Mouse (Mus musculus) spleen, adult 2 months (tissue): Measurements from ENCODE around the gene Elfn2. TPM values are rescaled to one million over a fixed set of nuclear protein-coding genes. Genes with fewer than 3 reads are reported as not detected.

ENCODE experiments used
- DNase-seq, 2 experiments: peaks; one replicate each; pipeline versions ENCODE4 v3.0.0 to v3.0.0-alpha.2; 2012 to 2021; ENCODE audit warnings: low spot score in 2 of 2, low read depth in 1 of 2
- H3K27ac ChIP-seq: fragments of 200-500 bp; 2 replicates; pipeline ENCODE4 v1.5.1; 2012; ENCODE audit warnings: low read length, inconsistent platforms; ENCODE audit not compliant: insufficient read depth
- H3K27me3 ChIP-seq: fragments of 200-500 bp; 2 replicates; pipeline ENCODE4 v1.6.1; 2012; ENCODE audit warnings: mild to moderate bottlenecking, moderate library complexity, low read length, inconsistent platforms; ENCODE audit not compliant: control insufficient read depth, insufficient read depth
- H3K36me3 ChIP-seq: fragments of 200-500 bp; 2 replicates; pipeline ENCODE4 v1.6.1; 2012; ENCODE audit warnings: mild to moderate bottlenecking, low read length, inconsistent platforms; ENCODE audit not compliant: control insufficient read depth, insufficient read depth
- H3K4me1 ChIP-seq: fragments of 200-500 bp; 2 replicates; pipeline ENCODE4 v1.6.1; 2011; ENCODE audit warnings: inconsistent platforms; ENCODE audit not compliant: control insufficient read depth, insufficient read depth, insufficient read length
- H3K4me3 ChIP-seq: fragments of 200-500 bp; 2 replicates; pipeline ENCODE4 v1.5.1; 2011; ENCODE audit warnings: mild to moderate bottlenecking, inconsistent platforms; ENCODE audit not compliant: insufficient read depth, insufficient read length; ENCODE audit errors: extremely low read depth
- CTCF ChIP-seq: fragments of 200-500 bp; IDR thresholded peaks from 2 replicates; pipeline ENCODE4 v1.5.1; 2011; ENCODE audit warnings: mild to moderate bottlenecking, inconsistent platforms; ENCODE audit not compliant: insufficient read depth, insufficient read length, insufficient replicate concordance; ENCODE audit errors: extremely low read depth
- POLR2A ChIP-seq: fragments of 200-500 bp; IDR thresholded peaks from 2 replicates; pipeline ENCODE4 v1.6.1; 2011; ENCODE audit warnings: low read depth, low read length, inconsistent platforms
- WGBS: fragments of 180-500 bp; shearing (Covaris S2); methylation state at CpG from one replicate; pipeline ENCODE4 v1.1.7; 2018; 5-methylcytosine and 5-hydroxymethylcytosine counted together
- polyA plus RNA-seq: library from polyadenylated mRNA; depleted of rRNA; stranded (reverse); fragments of >200 nt; gene quantifications from 2 replicates; pipeline ENCODE4 v1.2.3, GENCODE M21; 2012

The Elfn2 gene
- polyA plus RNA-seq, 1 experiment: 0.20 TPM

DNA sequence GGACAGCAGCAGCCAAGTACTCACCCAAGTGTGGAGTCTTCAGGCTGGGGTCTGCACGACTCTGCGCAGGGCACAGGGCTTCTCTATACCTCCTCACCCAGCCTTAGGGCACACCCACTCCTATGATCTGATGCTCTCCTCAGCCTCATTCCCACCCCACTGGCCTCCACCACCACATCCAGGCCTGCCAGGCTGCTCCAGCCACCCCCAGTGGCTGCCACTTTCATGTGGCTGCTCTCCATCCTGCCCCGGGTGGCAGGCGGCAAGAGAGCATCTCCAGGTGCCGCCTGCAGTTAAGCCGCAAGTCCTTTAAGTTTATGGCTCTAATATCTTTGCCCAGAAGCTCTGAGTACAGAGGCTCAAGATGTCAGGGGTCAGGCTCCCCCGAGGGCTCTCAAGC, 8.1 kb upstream of the Elfn2 start:
- WGBS: 52% methylated on average over 7 of the region's 7 CpGs
- TF ChIP-seq CTCF (no peak), POLR2A (no peak)
- Histone ChIP-seq H3K4me3 (no peak overlapping the region), H3K27ac (no peak overlapping the region), H3K27me3 (no peaks in the 10 kb centered on the region), H3K4me1 (no peaks in the 10 kb centered on the region), H3K36me3 (no peaks in the 10 kb centered on the region)
- no peak for DNase-seq

DNA sequence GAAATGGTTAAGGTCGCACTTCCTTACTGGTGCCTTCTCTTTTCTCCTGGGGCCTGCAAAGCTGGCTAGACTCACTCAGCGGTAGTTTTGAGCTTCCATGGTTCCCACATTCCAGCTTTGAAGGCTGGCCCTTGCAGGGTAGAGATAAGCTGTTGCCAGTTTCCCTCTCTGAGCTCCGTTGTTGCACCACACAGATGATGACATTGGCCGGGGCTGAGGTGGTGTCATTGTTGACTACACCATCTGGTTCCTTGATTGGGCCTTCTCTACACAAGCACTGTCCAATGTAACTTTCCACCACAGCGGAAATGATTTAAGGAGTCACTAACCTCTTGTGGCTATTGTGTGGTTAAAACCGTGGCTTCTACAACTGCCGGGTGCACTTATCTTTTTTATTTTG, 2.0 kb upstream of the Elfn2 start:
- no peaks in the 10 kb centered on the region for H3K36me3 ChIP-seq
- H3K4me1 ChIP-seq: peaks cover 11% of the 10 kb centered on the region
- 15% methylated on average over 7 of the region's 7 CpGs for WGBS
- peaks cover 25% of the 10 kb centered on the region for H3K27me3 ChIP-seq
- no peak overlapping the region for H3K27ac ChIP-seq
- TF ChIP-seq POLR2A (no peak), CTCF (no peak)
- DNase-seq: no peak
- no peak overlapping the region for H3K4me3 ChIP-seq

DNA sequence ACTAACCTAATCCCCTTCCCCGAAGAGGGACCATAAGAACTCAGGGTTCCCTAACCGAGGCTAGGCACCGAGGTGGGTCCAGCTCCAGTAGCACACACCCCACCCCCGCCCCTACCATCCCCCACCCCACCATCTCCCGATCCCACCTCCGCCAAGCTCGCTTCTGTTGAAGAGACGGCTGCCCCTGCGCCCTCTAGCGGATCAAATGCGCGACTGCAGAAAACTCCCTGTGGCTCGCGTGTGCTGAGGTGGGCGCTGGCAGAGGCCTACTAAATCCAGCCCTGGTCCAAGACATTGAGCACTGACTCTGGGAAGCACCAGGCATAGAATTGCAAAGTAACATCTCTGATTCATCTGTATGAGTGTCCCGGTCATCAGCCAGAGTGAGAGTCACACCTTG, 1.5 kb upstream of the Elfn2 start:
- Histone ChIP-seq H3K36me3 (no peaks in the 10 kb centered on the region), H3K27me3 (peaks cover 25% of the 10 kb centered on the region), H3K4me1 (peaks cover 11% of the 10 kb centered on the region), H3K27ac (no peak overlapping the region), H3K4me3 (no peak overlapping the region)
- peak; percentile 90 for TF ChIP-seq CTCF
- no peak for TF ChIP-seq POLR2A
- peak; percentile 29 to 58 for DNase-seq
- 2% methylated on average over 16 of the region's 16 CpGs for WGBS

DNA sequence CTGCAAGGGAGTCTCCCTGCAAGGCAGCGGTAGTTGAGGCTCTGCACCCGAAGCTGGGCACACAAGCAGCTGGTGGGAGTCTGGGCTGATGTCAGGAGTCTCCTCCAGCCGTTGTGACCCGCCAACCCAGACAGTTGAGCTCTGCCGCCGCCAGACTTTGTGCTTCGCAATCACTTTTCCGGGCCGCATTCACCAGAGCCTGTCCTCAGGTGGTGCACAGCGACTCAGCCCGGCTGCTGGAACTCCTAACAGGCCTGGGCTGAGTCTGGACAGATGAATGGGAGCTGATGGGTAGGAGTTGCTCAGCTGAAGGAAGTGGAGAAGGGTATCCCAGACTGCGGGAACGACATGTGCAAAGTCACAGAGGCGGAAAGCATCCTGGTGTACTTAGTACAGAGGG, 845 bp upstream of the Elfn2 start:
- WGBS: 13% methylated on average over 14 of the region's 14 CpGs
- H3K27ac ChIP-seq: no peak overlapping the region
- DNase-seq: no peak
- TF ChIP-seq CTCF (no peak), POLR2A (no peak)
- no peak overlapping the region for H3K4me3 ChIP-seq
- H3K27me3 ChIP-seq: peaks cover 25% of the 10 kb centered on the region
- no peaks in the 10 kb centered on the region for H3K36me3 ChIP-seq
- H3K4me1 ChIP-seq: peaks cover 11% of the 10 kb centered on the region

DNA sequence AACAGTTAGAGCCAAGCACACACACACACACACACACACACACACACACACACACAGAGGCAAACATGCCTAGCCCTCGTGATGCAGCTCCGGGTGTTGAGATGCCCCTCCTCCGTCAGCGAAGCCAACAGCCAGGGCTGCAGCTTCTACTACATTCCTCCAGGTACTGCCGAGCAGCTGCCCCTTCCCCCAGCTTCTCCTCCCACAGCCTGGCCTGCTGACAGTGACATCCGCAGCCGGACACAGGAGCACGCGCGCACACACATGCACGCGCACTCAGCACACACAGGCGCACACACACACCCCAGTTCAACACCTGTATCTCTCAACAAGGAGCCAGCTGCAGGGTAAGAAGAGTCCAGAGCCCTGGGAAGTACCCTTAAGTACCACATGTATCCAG, 1.6 kb downstream of the Elfn2 start:
- peaks cover 18% of the 10 kb centered on the region for H3K4me1 ChIP-seq
- no peak for TF ChIP-seq CTCF
- no peak for TF ChIP-seq POLR2A
- WGBS: 56% methylated on average over 13 of the region's 13 CpGs

DNA sequence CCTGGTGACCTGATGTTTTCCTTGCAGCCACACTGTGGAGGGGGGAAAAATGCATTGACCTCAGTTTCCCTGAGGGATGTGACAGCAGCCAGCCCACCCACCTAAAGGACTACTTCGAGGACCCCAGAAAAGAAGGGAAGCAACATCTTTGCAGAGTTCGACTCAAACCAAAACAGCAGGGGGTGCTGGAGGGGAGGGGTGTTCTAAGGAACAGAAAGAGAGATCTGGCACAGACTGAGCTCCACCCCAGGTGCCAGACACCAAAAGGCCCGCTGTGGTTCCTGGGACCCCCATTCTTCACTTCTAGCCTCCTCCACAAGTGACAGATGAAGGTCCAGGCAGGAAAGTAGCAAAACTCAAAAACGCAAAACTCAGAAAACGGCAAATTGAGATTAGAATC, 2.7 kb downstream of the Elfn2 start:
- TF ChIP-seq CTCF (no peak), POLR2A (no peak)
- H3K4me3 ChIP-seq: no peak overlapping the region
- 25% methylated on average over 5 of the region's 5 CpGs for WGBS
- H3K36me3 ChIP-seq: no peaks in the 10 kb centered on the region
- peaks cover 25% of the 10 kb centered on the region for H3K27me3 ChIP-seq
- peaks cover 19% of the 10 kb centered on the region for H3K4me1 ChIP-seq
- no peak for DNase-seq
- no peak overlapping the region for H3K27ac ChIP-seq

More for the DNA sequence above, 1.6 kb downstream of the Elfn2 start:
- Histone ChIP-seq H3K4me3 (no peak overlapping the region), H3K27ac (no peak overlapping the region), H3K36me3 (no peaks in the 10 kb centered on the region), H3K27me3 (peaks cover 25% of the 10 kb centered on the region)
- DNase-seq: no peak

DNA sequence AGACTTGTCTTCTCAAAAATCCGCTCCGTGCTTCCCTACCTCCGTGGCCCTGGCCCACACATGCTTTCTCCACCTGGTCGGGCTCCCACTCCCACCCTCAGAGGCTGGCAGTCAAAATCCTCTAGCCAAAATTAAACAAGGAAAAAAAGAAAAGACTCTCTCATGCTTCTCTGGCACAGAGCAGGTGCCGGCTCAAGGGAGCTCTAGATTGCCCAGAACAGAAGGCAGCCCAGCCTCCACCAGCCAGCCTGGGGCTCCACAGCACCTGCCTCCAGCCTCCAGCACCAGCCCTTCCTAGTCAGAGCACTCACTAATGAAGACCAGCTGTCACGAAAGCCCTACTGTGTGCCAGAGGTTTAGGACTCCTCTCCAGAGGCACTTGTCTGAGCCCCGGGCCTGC, 4.8 kb downstream of the Elfn2 start:
- no peak for DNase-seq
- peaks cover 17% of the 10 kb centered on the region for H3K27me3 ChIP-seq
- no peak overlapping the region for H3K27ac ChIP-seq
- peaks cover 13% of the 10 kb centered on the region for H3K4me1 ChIP-seq
- H3K36me3 ChIP-seq: no peaks in the 10 kb centered on the region
- H3K4me3 ChIP-seq: no peak overlapping the region
- TF ChIP-seq POLR2A: no peak
- no peak for TF ChIP-seq CTCF
- 86% methylated on average over 7 of the region's 7 CpGs for WGBS
